Mouse (Mus musculus) stomach, postnatal 0 days (tissue): Measurements from ENCODE around the gene Ttc7. TPM values are rescaled to one million over a fixed set of nuclear protein-coding genes. Genes with fewer than 3 reads are reported as not detected.

Experiments
- ATAC-seq: fragments of 200-750 bp; cut with Nextera tagmentation; 2 replicates; pipeline ENCODE4 v1.8.0; 2017; ENCODE audit not compliant: low FRiP score, low TSS enrichment
- DNase-seq: peaks from one replicate; pipeline ENCODE4 v3.0.0-alpha.2; 2016; ENCODE audit warnings: low spot score
- H3K27ac ChIP-seq: fragments of 300-500 bp; sonication (generic); replicated peaks from 2 replicates; pipeline ENCODE4 v1.5.1; 2014; ENCODE audit warnings: mild to moderate bottlenecking, control low read depth
- H3K27me3 ChIP-seq: fragments of 300-500 bp; sonication (generic); 2 replicates; pipeline ENCODE4 v1.6.1; 2014; ENCODE audit warnings: low read length; ENCODE audit not compliant: control insufficient read depth, insufficient read depth
- H3K36me3 ChIP-seq: fragments of 300-500 bp; sonication (generic); 2 replicates; pipeline ENCODE4 v1.6.1; 2014; ENCODE audit warnings: low read length, mixed read lengths; ENCODE audit not compliant: control insufficient read depth, insufficient read depth
- H3K4me1 ChIP-seq: fragments of 300-500 bp; sonication (generic); replicated peaks from 2 replicates; pipeline ENCODE4 v1.6.1; 2014; ENCODE audit warnings: antibody characterized with exemption; ENCODE audit not compliant: control insufficient read depth, insufficient read depth
- H3K4me2 ChIP-seq: fragments of 300-500 bp; sonication (generic); replicated peaks from 2 replicates; pipeline ENCODE4 v1.6.1; 2014; ENCODE audit warnings: low read depth, mild to moderate bottlenecking, control low read depth, moderate library complexity
- H3K4me3 ChIP-seq: fragments of 300-500 bp; sonication (generic); 2 replicates; pipeline ENCODE4 v1.5.1; 2014; ENCODE audit warnings: low read depth, low read length, control low read depth
- H3K9ac ChIP-seq: fragments of 300-500 bp; sonication (generic); 2 replicates; pipeline ENCODE4 v1.6.1; 2014; ENCODE audit warnings: mild to moderate bottlenecking, low read length, control low read depth, mixed read lengths
- H3K9me3 ChIP-seq: fragments of 300-500 bp; sonication (generic); 2 replicates; pipeline ENCODE4 v1.6.1; 2016; ENCODE audit warnings: low read length; ENCODE audit not compliant: control insufficient read depth
- CTCF ChIP-seq: IDR thresholded peaks from 2 replicates; pipeline ENCODE4 v1.5.1; 2016; ENCODE audit warnings: antibody characterized with exemption, low read depth, mild to moderate bottlenecking, moderate library complexity
- EP300 ChIP-seq: optimal IDR thresholded peaks from 2 replicates; pipeline ENCODE3; 2016; ENCODE audit warnings: antibody characterized with exemption
- WGBS: fragments of 180-500 bp; shearing (Covaris S2); extraction: QIAGEN DNeasy Blood & Tissue Kit; methylation state at CpG from one replicate; pipeline ENCODE4 v1.1.7; 2014; 5-methylcytosine and 5-hydroxymethylcytosine counted together
- polyA plus RNA-seq: library from polyadenylated mRNA; unstranded; fragments of >200 nt; fragmentation: Nextera tagmentation; extraction: Ambion mirVana; gene quantifications from 2 replicates; pipeline ENCODE4 v1.2.1, GENCODE M21; 2015

Gene Ttc7
- polyA plus RNA-seq, 1 experiment from 2014 or later = 21.2 TPM

DNA sequence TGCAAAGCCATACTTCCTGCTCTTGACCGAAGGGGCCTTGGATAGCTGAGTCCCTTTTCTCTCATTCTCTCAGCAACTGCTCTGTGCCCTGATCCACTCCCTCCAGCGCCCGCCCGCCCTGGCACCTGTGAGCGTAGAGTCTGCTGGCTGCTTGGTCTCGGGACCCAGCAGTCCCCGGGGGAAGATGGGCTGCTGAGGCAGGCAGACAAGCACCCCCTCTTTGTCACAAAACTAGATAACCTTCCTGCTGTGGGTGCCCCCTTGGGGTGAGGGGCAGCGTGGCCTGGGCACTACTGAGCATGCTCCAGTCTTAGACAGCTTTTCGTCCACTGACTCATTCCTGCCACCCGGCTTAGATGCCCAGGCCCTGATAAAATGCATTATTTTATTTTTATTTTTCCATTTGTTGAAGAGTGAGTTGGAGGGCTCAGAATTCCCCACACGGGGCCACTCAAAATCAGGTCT is 96.5 kb downstream of the Ttc7 start:
- DNase-seq (no peak), ATAC-seq (no peak)
- H3K27ac ChIP-seq = peak overlapping the region; percentile 50; the same call in 1 of the 2 replicates
- H3K36me3 ChIP-seq = no peaks in the 10 kb centered on the region
- TF ChIP-seq CTCF (no peak), EP300 (no peak)
- no peak overlapping the region for H3K4me3 ChIP-seq
- 83% methylated on average over 11 of the region's 11 CpGs for WGBS
- peaks cover 21% of the 10 kb centered on the region for H3K4me1 ChIP-seq
- no peak overlapping the region for H3K9ac ChIP-seq
- H3K27me3 ChIP-seq = no peaks in the 10 kb centered on the region
- H3K4me2 ChIP-seq = no peak overlapping the region
- no peaks in the 10 kb centered on the region for H3K9me3 ChIP-seq

DNA sequence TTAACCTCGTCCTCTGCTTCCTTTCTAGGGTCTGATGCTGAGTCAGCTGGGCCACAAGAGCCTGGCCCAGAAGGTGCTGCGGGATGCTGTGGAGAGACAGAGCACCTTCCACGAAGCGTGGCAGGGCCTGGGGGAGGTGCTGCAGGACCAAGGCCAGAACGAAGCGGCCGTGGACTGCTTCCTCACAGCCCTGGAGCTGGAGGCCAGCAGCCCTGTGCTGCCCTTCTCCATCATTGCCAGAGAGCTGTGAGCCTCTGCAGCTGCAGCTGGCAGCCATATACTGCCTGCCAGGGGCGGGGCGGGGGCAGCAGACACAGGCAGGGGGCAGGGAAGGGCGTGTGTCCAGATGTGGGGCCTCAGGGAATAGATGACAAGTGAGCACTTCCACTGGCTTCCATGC is 97.1 kb downstream of the Ttc7 start:
- Histone ChIP-seq H3K27ac (peak overlapping the region; percentile 50), H3K9me3 (no peaks in the 10 kb centered on the region), H3K4me3 (no peak overlapping the region), H3K27me3 (no peaks in the 10 kb centered on the region), H3K36me3 (no peaks in the 10 kb centered on the region), H3K4me2 (no peak overlapping the region), H3K4me1 (peaks cover 21% of the 10 kb centered on the region), H3K9ac (no peak overlapping the region)
- 46% methylated on average over 10 of the region's 10 CpGs for WGBS
- DNase-seq (no peak), ATAC-seq (no peak; the same call in 1 of the 2 replicates)
- TF ChIP-seq CTCF (no peak), EP300 (no peak)

DNA sequence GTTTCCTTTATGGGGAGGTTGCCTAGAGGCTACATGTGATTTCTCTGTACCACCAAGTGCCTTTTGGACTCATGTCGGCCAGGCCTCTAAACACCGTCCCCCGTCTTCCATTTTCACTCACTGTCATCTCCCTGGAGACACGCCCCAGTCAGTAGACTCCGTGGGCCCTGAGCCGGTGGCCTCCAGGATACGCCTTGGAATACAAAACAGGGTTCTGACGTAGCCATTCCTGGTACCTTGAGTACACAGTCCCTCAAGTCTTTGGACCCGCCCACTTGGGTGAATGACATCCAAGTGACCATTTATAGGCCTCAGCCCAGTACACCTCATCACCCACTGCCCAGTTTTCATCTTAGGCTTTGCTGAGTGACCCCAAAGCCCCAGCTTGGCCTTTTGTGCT is 98.0 kb downstream of the Ttc7 start:
- no peaks in the 10 kb centered on the region for H3K36me3 ChIP-seq
- no peak overlapping the region for H3K4me2 ChIP-seq
- ATAC-seq (no peak), DNase-seq (no peak)
- H3K27ac ChIP-seq = no peak overlapping the region
- no peaks in the 10 kb centered on the region for H3K9me3 ChIP-seq
- peaks cover 21% of the 10 kb centered on the region for H3K4me1 ChIP-seq
- H3K4me3 ChIP-seq = no peak overlapping the region
- H3K9ac ChIP-seq = no peak overlapping the region
- TF ChIP-seq CTCF (no peak), EP300 (no peak)
- H3K27me3 ChIP-seq = no peaks in the 10 kb centered on the region
- 81% methylated on average over 9 of the region's 9 CpGs for WGBS

DNA sequence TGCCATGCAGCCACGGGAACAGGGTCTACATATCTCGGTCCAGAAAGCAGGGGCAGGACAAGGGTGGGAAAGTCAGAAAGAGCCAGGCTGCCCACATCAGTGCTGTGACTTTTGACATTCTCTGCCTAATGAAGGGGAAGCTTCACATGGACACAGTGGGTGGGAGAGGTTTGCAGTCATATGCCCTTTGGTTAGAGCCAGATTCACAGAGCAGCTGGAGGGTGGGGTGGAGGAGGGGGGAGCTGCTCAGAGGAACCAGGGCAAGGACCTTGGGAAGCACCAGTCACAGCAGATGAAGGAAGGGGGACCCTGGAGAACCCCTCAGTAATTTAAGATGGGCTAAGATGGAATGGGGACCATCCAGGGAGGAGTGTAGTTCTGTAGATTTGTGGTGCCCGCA is 103.1 kb downstream of the Ttc7 start:
- TF ChIP-seq EP300 = no peak
- no peak for TF ChIP-seq CTCF
- Histone ChIP-seq H3K4me1 (no peaks in the 10 kb centered on the region), H3K9me3 (no peaks in the 10 kb centered on the region), H3K36me3 (no peaks in the 10 kb centered on the region), H3K4me3 (no peak overlapping the region), H3K27ac (no peak overlapping the region), H3K9ac (no peak overlapping the region), H3K27me3 (no peaks in the 10 kb centered on the region), H3K4me2 (no peak overlapping the region)
- WGBS = 66% methylated on average over 3 of the region's 3 CpGs
- DNase-seq (no peak), ATAC-seq (no peak)

GRCm38 (mm10) chr17:87387068-87387467 is 104.4 kb downstream of the Ttc7 start:
- no peak for TF ChIP-seq EP300
- no peak for TF ChIP-seq CTCF
- ATAC-seq = no peak
- Histone ChIP-seq H3K36me3 (no peaks in the 10 kb centered on the region), H3K9ac (no peak overlapping the region), H3K9me3 (no peaks in the 10 kb centered on the region), H3K4me3 (no peak overlapping the region), H3K4me1 (no peaks in the 10 kb centered on the region), H3K4me2 (no peak overlapping the region), H3K27me3 (no peaks in the 10 kb centered on the region), H3K27ac (no peak overlapping the region)
- no peak for DNase-seq
- WGBS = 38% methylated on average over 4 of the region's 5 CpGs

DNA sequence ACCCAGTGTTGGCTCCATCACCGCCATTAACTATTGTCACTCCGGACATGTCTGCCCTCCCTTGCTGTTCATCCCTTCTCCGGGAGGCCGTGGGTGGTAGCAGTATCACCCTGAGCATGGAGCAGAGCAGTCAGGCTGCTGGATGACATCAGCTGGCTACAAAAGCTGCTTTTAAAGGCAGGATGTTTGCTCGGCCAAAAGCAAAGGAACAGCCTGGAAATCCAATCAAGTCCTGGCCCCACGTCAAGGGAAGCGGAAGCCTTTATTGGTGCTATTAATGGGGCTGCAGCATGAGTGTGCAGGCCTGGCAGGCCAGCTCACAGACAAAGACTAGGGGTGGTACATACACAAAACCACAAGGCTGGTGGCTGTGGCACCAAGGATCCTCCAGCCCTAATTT is 108.6 kb downstream of the Ttc7 start:
- H3K4me3 ChIP-seq = no peak overlapping the region
- ATAC-seq (no peak; the same call in 1 of the 2 replicates), DNase-seq (no peak)
- WGBS = 57% methylated on average over 7 of the region's 7 CpGs
- H3K9me3 ChIP-seq = no peaks in the 10 kb centered on the region
- no peak overlapping the region for H3K4me2 ChIP-seq
- no peaks in the 10 kb centered on the region for H3K36me3 ChIP-seq
- no peak overlapping the region for H3K27ac ChIP-seq
- H3K9ac ChIP-seq = no peak overlapping the region
- H3K27me3 ChIP-seq = no peaks in the 10 kb centered on the region
- H3K4me1 ChIP-seq = no peaks in the 10 kb centered on the region
- TF ChIP-seq EP300 = no peak
- TF ChIP-seq CTCF = no peak
